Mouse (Mus musculus) adrenal gland, postnatal 14 days (tissue): Measurements from ENCODE around the gene Olfr140. TPM values are rescaled to one million over a fixed set of nuclear protein-coding genes. Genes with fewer than 3 reads are reported as not detected.

ENCODE experiments used
- DNase-seq: peaks from one replicate; pipeline ENCODE4 v3.0.0; 2021; ENCODE audit warnings: mixed read lengths
- long read RNA-seq, 2 experiments: library from polyadenylated mRNA; stranded (forward); transcript quantifications; one replicate each; pipeline ENCODE4 v2.0.0; 2021
- total RNA-seq: library from RNA; stranded (reverse); gene quantifications from 2 replicates; pipeline ENCODE4 v1.2.3, GENCODE M21; 2021

Gene Olfr140
- total RNA-seq: not detected in 2 replicates
- long read RNA-seq, experiment 1: 0 reads
- long read RNA-seq, experiment 2: 0 reads

DNA sequence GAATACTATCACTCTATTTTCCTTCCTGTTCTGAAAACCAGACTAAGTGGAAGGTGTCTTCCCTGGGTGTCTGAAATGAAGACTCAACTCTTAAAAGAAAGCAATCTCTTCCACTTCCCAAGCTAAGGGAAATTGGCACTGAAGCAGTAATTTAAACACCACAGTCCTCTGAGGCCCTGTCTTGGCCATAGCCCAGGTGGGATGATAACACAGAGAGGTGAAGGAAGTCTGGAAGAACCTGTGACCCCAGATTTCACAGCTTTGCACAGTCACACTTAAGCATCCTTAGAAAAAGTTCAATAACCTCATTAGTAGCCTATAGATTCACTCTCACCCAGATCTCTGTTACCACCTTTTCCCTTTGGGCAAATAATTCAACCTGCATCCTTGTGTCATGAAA lies at the start of gene Olfr140:
Olfr140 (minus strand) TSS at position 101 of the 400 bp plus-strand sequence.
- no peak for DNase-seq

DNA sequence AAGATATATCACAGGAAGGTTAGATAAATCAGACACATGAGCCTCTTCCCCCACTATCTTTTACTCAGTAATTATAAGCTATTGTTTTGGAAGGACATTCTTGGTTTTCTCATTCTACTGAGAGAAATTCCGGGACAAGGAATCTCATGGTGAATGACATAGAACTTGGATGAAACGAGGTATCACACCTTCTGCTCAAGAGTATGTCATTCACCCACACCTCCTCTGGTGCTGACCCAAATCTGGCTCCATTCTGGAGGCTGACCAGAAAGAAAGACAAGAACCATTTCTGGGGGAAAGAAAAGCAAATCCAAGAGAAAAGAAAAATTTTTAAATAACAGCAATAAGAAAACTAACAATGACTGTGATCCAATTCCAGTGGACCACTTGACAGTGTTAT lies 6.7 kb upstream of the Olfr140 start:
- no peak for DNase-seq

DNA sequence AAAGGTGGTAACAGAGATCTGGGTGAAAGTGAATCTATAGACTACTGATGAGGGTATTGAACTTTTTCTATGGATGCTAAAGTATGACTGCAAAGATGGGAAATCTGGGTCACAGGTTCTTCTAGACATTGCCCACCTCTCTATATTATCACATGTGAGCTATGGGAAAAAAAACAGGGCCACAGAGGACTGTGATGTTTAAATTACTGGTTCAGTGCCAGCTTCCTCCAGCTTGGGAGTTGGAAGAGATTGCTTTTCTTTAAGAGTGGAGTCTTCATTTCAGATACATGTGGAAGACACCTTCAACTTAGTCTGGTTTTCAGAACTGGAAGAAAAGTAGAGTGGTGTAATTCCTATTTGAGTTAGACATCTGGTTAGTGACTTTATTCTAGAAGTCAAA lies 28.4 kb downstream of the Olfr140 start, which contains the start of gene Olfr1265:
Olfr1265 (plus strand) TSS at position 301 of the 400 bp plus-strand sequence.
- DNase-seq: no peak

DNA sequence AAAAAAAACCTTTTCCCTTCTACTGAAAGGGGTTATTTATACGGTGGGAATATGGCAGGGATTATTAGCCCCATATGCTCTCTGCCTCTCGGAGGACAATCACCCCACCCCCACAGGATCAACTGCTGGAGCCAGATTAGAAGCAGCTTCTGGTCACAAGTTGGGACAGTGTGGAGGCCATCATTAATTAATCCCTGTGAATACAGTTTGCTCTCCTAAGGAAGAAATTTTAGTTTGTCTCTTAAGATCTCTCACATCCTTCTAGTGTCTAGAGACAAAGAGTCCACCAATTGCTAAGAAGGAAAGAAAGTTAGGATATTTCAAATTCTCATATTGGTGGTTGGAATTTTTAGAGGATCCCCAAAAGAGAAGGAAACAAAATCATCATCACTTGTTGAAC lies 37.9 kb downstream of the Olfr140 start, which contains the start of gene Olfr1264:
Olfr1264 (minus strand) TSS at position 101 of the 400 bp plus-strand sequence.
- DNase-seq: no peak

DNA sequence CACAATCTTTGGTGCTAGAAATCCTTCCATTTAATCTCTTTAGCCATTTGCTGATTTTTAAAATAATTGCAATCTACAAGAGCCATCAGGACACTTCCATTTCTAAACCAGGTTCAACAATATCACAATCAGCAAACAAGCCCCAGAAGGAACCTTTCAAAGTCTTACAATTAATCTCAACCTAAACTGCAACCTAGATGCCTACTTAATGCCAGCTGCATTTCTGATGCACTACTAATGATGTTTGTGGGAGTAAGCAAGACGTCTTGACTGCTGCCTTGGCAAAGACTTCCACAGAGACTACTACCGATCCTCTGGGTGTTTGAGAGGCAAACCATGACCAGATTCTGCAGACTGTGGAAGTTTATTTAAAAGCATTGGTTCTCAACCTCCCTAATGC lies 51.6 kb downstream of the Olfr140 start, which contains the start of gene Olfr1263:
Olfr1263 (plus strand) TSS at position 301 of the 400 bp plus-strand sequence.
- DNase-seq: no peak

DNA sequence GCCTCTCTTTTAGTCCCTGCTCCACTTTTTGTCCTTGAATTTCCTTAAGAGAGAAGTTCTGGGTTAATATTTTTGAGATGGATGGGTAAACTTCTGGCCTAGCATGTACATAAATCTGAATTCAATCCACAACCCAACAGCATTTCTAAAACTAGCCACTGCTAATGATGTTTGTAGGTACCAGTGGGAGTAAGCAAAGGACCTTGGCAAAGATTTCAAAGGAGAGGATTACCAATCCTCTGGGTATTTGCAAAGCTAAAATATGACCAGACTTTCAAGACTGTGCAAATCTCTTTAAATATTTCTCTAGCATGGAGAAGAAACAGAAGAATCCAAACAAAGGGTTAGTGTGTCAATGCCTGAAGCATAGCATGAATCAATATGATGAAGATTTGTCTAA lies 63.5 kb downstream of the Olfr140 start, which contains the start of gene Olfr1262:
Olfr1262 (plus strand) TSS at position 301 of the 400 bp plus-strand sequence.
- DNase-seq: no peak

Other genes with a start within 250 kb of the Olfr140 start
- gene Olfr1256, start 222.0 kb downstream of the Olfr140 start, total RNA-seq: not detected in 2 replicates
- not detected in 2 replicates for gene Olfr48, start 215.4 kb downstream of the Olfr140 start, total RNA-seq
- gene Olfr1257, start 185.2 kb downstream of the Olfr140 start, total RNA-seq: not detected in 2 replicates
- not detected in 2 replicates for gene Olfr1258, start 136.3 kb downstream of the Olfr140 start, total RNA-seq
- not detected in 2 replicates for gene Olfr1259, start 114.9 kb downstream of the Olfr140 start, total RNA-seq
- not detected in 2 replicates for gene Olfr1260, start 89.3 kb downstream of the Olfr140 start, total RNA-seq
- gene Olfr1261, start 72.4 kb downstream of the Olfr140 start, total RNA-seq: not detected in 2 replicates
- not detected in 2 replicates for gene Olfr1262, start 63.4 kb downstream of the Olfr140 start, total RNA-seq
- gene Olfr1263, start 51.5 kb downstream of the Olfr140 start, total RNA-seq: not detected in 2 replicates
- gene Olfr1264, start 38.0 kb downstream of the Olfr140 start, total RNA-seq: not detected in 2 replicates
- not detected in 2 replicates for gene Olfr1265, start 28.3 kb downstream of the Olfr140 start, total RNA-seq
- not detected in 2 replicates for gene Olfr1269, start 57.8 kb upstream of the Olfr140 start, total RNA-seq
- gene Olfr32, start 78.7 kb upstream of the Olfr140 start, total RNA-seq: not detected in 2 replicates
- gene Olfr1270, start 89.5 kb upstream of the Olfr140 start, total RNA-seq: not detected in 2 replicates
- not detected in 2 replicates for gene Olfr1506, start 160.9 kb upstream of the Olfr140 start, total RNA-seq
- not detected in 2 replicates for gene Olfr142, start 194.0 kb upstream of the Olfr140 start, total RNA-seq
- gene Olfr1271, start 207.4 kb upstream of the Olfr140 start, total RNA-seq: not detected in 2 replicates
- gene Olfr1272, start 229.2 kb upstream of the Olfr140 start, total RNA-seq: not detected in 2 replicates